Mouse (Mus musculus) lung, postnatal 14 days (tissue): Measurements from ENCODE around the gene Bcor.
A peak's percentile ranks its signal among the peaks of the same experiment; 100 is the strongest.

Source experiments
- DNase-seq: peaks from one replicate; pipeline ENCODE4 v3.0.0; 2021

The Bcor gene

GRCm38 (mm10) chrX:12126408-12127105, 33.6 kb downstream of the Bcor start:
- DNase-seq, result no peak

- no peak for DNase-seq
Measured at GRCm38 (mm10) chrX:12124571-12124970, 35.6 kb downstream of the Bcor start.

- DNase-seq, result no peak
Measured at GRCm38 (mm10) chrX:12123687-12124087, 36.5 kb downstream of the Bcor start.

- peak; percentile 49 for DNase-seq
Measured at GRCm38 (mm10) chrX:12122594-12123331, 37.4 kb downstream of the Bcor start.

GRCm38 (mm10) chrX:12119476-12119875, 40.7 kb downstream of the Bcor start:
- no peak for DNase-seq

GRCm38 (mm10) chrX:12116128-12116527, 44.0 kb downstream of the Bcor start:
- no peak for DNase-seq

GRCm38 (mm10) chrX:12112166-12112565, 48.0 kb downstream of the Bcor start:
- no peak for DNase-seq

GRCm38 (mm10) chrX:12110518-12110917, 49.6 kb downstream of the Bcor start:
- DNase-seq, result no peak

GRCm38 (mm10) chrX:12105358-12105757, 54.8 kb downstream of the Bcor start:
- DNase-seq, result no peak

- DNase-seq, result no peak
Measured at GRCm38 (mm10) chrX:12096783-12097526, 63.2 kb downstream of the Bcor start.

GRCm38 (mm10) chrX:12093371-12093770, 66.8 kb downstream of the Bcor start:
- DNase-seq, result no peak

- peak; percentile 55 for DNase-seq
Measured at GRCm38 (mm10) chrX:12091431-12092061, 68.6 kb downstream of the Bcor start.

GRCm38 (mm10) chrX:12090871-12091404, 69.2 kb downstream of the Bcor start:
- peak; percentile 77 for DNase-seq

GRCm38 (mm10) chrX:12090151-12090870, 69.8 kb downstream of the Bcor start:
- no peak for DNase-seq

- peak; percentile 54 for DNase-seq
Measured at GRCm38 (mm10) chrX:12089353-12090081, 70.6 kb downstream of the Bcor start.

GRCm38 (mm10) chrX:12089027-12089340, 71.2 kb downstream of the Bcor start:
- no peak for DNase-seq

GRCm38 (mm10) chrX:12088301-12089026, 71.7 kb downstream of the Bcor start:
- DNase-seq, result peak; percentile 79

GRCm38 (mm10) chrX:12087511-12088300, 72.4 kb downstream of the Bcor start:
- DNase-seq, result peak; percentile 57

- peak; percentile 41 for DNase-seq
Measured at GRCm38 (mm10) chrX:12086674-12087510, 73.3 kb downstream of the Bcor start.
